Mouse (Mus musculus): ENCODE measurements around the gene Nid1.
"Not testable (repeated sequence)": the region's sequence is repeated elsewhere in the genome, so short reads cannot be mapped to it uniquely, and the experiment has no call there.

Nid1 gene

DNA sequence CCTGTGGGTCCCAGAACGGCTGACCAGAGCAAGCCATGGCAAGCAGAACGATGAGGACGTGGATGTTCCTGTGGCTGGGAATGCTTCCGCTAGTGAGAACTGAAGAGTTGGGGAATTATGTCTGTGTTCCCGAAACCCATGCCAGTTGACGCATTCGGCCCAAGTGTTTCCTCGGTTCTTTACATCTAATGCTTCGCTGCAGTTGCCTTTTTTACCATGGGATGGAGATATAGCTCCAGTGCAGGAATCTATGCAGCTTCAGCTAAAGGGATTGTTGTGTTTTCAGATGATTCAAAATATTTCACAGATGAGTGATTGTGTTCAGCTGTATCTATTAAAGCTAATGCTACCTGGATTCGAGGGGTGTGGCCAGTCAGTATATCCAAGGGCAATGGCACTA lies 105.7 kb downstream of the Nid1 start:
- DNase-seq (ENCODE audit: low read depth, low spot score), result not testable (repeated sequence)

DNA sequence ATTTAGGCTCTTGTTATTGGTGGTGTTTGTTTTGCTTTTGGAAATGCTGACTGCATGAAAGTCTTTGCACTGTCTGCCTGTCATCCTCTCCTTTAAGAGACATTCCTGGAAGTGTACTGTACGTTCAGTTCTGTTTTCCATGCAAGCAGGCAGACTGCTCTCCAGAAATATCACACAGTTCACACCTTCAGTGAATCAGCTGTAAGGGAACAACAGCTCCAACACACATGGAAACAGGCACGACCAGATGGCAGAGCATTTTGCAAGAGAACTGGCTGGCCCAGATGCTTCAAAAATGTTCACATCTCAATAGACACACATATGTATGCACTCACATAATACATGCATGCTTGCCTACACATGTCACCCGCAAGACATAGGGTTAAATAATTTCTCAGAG lies 109.4 kb downstream of the Nid1 start:
- no peak for DNase-seq (ENCODE audit: low read depth, low spot score)

DNA sequence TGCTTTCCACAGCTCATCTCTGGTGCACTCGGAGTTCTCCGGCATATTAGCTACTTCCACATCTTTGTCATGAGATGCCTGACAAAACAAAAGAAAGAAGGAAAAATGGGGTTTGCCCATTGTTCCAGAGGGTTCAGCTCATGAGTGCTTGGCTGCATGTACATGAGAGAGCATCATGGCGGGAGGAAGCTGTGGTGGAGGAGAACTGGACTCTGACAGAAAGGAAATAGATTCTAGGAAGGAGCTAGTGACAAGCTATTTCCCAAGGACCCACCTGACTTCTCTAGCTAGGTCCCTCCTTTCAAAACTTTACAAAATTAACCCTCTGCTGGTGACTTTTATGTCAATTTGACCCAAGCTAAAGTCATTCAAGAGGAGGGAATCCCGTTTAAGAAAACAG lies 110.5 kb downstream of the Nid1 start:
- DNase-seq (ENCODE audit: low read depth, low spot score), result no peak

DNA sequence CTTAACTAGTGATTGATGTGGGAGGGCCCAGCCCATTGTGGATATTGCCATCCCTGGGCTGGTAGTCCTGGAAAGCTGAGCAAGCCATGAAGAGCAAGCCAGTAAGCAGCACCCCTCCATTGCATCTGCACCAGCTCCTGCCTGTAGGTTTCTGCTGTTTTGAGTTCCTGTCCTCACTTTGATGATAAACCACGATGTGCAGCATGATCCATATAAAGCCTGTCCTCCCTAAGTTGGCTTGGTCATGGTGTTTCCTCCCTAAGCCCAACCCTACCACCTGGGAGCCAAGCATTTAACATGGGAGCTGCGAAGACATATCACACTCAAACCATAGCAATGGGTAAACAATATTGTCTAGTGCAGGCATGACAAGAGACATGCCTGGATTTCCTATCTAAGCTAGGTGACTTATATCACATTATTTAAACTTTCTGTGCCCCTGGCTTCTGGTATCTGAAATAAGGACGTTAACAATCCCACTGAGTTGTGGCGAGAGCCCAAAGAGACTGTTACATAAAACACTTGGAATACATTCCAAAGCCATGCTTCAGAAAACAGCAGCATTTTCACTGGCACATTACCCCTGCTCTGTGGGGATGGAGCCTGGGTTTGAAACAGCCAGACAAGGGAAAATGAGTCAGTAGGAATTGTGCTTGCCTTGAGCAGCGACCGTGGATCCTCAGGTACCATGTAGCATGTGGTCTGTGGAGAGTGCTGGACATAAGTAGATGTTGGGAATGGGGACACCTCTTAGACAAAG lies 111.3 kb downstream of the Nid1 start:
- peak; percentile 54 for DNase-seq (ENCODE audit: low read depth, low spot score)

DNA sequence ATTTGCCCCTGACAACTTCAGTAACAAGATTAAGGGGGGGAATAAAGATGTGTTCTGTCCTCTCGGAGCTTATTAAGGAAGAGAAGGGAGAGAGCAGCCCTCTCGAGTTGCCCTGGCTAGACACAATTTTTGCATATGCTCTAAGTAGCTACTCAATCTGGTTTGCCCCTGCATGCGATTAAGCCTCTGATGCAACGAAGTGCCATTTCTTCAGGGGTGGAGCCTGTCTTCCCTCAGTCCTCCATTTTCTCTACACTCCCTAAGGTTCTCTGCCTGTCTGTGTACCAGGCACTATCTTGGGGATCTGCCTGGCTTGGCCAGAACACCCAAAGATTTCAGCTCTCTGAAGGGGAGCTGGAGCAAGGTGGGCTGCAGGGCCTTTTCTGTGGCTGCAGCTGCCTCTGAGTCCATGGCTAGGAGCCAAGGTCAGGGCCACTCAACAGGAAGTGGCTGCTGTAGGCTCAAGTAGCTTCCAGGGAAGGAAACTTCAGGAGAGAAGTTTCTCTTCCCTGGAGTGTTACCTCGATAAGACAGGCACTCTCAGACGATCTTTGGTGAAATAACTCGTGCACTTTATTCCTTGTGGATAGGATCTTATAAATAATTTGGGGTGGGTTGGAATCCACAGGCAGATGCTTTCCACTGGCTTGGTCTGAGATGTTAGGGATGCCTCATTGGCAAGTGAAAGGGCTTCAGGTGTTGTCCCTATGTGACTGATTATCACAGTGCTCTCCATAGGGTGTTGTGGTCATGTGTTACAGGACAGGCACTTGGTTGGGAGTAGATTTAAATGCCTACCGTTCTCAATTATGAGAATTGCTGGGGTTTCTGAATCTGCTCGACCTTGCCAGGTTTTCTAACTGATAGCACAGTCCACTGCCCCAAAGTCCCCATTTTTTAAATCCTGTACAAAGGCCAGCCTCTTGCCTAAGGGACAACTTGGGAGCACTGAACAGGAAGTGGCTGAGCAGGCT lies 112.6 kb downstream of the Nid1 start:
- no peak for DNase-seq (ENCODE audit: low read depth, low spot score)

DNA sequence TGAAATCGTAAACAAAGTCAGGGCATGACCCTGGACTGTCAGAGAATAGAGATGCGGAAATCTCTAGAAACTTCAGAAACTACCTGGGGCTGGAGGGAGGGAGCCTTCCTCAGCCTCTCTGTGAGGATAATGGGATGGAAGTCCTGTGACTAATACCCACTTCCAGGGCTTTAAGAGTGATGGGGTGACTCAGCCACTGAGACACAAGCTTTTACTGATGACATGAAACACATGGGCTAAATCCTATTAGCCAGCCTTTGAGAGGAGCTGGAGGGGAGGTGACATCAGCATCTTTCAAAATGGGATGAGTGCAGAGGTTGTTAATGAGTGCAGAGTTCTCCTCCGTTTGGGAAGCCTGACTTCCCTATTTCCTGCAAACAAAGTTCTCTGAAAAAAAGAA lies 114.7 kb downstream of the Nid1 start:
- peak; percentile 90 for DNase-seq (ENCODE audit: low read depth, low spot score)

DNA sequence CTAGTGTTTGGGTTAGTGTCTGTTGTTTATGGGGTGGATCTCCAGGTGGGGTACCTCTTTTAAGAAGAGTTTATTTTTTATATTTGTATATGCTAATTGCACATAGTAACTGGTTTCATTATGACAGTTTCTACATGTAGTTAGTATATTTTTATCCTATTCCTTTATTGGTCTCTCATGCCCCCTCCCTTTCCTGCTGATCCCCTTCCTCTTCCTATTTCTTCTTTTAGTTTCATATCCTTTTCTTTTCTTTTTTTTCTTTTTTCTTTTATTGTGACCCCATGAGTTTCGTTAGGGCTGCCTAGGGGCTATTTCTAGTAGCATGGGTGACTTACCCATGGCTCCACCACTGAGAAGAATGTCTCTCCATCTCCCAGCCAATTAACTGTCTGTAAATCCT lies 116.3 kb downstream of the Nid1 start:
- DNase-seq (ENCODE audit: low read depth, low spot score), result no peak

DNA sequence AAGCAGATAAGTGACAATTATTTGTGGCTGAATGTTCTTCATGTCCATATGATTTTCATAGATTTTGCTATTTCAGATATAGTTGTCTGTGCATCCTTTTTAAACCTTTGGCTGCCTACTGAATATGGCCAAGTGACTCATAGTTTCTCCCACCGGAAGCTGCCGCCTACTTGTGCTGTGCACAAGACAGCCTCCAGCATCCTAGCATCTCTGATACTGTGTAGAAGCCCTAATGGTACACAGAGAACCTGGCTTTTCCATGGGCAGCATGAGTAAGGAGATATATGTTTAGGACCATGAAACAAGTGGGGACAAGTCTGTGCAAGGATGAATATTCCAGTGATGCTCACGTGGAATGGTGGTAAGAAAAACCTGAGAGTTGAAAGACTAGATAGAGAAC lies 117.8 kb downstream of the Nid1 start:
- no peak for DNase-seq (ENCODE audit: low read depth, low spot score)

DNA sequence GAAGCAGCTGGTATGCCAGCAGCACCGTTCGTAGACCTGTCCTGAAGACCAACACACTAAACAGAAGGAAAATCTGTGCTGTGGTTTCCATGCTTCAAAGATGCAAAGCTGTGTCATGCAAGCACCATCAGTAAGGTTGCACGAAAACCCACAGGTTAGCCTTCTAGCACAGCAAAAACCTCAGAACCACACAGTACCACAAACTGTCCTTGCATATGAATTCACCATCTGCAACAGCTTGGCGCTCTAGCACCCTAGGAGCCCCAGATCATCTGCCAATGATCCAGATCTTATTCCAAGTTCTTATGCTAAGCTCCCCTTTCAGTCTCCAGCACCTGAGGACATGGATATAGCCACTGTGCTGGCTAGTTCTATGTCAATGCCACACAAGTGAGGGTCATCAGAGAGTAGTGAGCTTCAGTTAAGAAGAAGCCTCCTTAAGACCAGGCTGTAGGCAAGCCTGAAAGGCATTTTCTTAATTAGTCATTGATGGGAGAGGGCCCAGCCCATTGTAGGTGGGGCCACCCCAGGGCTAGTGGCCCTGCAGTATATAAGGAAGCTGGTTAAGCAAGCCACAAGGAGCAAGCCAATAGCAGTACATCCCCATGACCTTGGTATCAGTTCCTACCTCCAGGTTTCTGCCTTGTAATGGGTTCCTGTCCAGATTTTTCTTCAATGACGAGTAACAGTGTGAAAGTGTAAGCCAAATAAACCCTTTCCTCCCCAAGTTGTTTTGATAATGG lies 119.8 kb downstream of the Nid1 start:
- DNase-seq (ENCODE audit: low read depth, low spot score), result no peak

DNA sequence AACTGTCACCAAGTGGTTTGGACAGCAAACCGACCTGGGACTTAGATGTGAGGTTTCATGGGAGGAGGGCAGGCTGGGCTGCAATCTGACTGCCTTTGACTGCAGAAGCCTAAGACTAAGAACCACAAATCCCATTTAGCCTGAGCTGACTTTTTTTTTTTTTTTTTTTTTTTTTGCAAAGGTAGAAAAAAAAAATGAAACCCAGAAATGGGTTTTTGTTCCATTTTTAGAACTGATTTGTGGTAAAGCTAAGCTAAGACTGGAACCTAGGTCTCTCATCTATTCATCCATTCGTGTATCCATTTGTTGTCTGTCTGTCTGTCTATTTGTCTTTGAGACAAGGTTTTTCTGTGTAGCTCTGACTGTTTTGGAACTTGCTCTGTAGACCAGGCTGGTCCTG lies 120.9 kb downstream of the Nid1 start:
- no peak for DNase-seq (ENCODE audit: low read depth, low spot score)

DNA sequence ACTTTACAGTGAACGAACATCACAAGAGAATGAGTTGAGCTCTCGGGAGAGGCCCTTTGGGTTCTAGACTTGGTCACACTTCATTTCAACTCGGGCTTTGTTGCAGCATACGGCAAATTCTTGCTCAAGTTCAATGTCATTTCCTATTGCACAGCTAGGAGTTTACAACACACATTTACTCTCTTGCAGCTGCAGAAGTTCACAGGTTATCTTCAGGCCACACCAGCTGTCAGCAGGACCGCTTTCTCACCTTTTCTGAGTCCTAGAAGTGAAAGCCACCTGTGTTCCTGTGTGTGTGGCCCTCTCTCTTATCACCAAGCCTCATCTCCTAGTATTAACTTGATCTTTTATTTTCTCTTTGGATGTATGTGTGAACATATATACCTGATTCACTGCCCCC lies 121.5 kb downstream of the Nid1 start:
- DNase-seq (ENCODE audit: low read depth, low spot score), result no peak

Measured in 3T3-L1 (cell line).